Mouse (Mus musculus) layer of hippocampus, adult 8-10 months (tissue): ENCODE measurements around the gene Zfp454. TPM values are rescaled to one million over a fixed set of nuclear protein-coding genes. Genes with fewer than 3 reads are reported as not detected.

ENCODE experiments used
- DNase-seq, 2 experiments: peaks; one replicate each; pipeline ENCODE4 v3.0.0; 2022; ENCODE audit warnings: low spot score in 2 of 2
- total RNA-seq, 4 experiments: library from RNA; stranded (reverse); gene quantifications; 2 replicates each; pipeline ENCODE4 v1.2.4; 2022

Gene Zfp454
- total RNA-seq, 4 experiments from 2014 or later: 5.4 to 7.4 (median 6.7) TPM

DNA sequence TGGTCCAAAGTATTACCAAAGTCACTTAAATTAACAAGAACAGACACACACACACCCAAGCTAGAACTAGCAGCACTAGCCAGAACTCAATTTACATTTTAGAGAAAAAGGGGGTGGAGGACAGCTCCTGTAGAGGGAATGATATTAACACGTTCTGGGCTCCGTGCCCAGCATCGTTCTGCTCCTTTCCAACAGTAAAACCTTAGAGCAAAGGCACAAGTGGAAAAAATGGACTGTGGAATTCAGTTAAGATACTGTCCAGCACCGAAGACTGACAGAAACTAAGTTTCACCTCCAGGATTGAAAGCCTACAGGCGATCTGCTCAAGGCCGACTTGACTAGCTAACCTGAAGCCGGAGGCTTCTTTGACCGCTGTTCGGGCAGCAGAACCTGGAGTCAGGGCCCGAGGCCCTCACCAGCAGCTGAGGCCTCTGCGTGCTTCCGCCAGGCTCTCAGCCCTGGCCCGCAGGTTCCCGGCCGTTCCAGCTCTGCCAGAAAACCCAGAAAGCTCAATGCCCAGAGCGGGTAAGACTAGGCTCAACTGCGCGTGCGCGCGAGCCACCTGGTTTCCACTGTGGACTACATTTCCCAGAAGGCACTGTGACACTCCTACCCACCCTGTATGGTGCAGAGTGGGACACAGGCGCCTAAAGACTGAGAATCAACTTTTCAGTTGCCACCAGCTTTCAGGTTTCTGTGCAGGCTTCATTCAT lies 46.3 kb downstream of the Zfp454 start, which contains the start of gene Zfp879:
Zfp879 (minus strand) TSS at position 530 of the 713 bp plus-strand sequence.
- peak; percentile 92 to 95 for DNase-seq

DNA sequence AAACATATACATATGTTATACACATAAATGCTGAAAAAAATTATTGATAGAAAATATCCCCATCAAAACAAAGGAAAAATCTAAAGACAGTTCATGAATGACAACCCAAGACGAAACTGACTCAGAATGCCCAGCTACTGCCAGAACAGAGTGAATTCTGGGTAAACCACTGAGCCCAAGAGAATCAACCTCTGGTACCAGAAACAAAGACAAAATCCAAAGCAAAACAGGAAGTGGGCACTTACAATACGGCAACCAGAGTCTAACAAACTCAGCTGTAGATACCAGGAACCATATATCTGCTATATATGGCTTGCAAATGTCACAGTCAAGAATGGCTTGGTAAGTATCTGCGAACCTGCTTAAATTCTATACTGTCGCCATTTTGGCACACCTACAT lies 51.7 kb downstream of the Zfp454 start:
- no peak for DNase-seq

DNA sequence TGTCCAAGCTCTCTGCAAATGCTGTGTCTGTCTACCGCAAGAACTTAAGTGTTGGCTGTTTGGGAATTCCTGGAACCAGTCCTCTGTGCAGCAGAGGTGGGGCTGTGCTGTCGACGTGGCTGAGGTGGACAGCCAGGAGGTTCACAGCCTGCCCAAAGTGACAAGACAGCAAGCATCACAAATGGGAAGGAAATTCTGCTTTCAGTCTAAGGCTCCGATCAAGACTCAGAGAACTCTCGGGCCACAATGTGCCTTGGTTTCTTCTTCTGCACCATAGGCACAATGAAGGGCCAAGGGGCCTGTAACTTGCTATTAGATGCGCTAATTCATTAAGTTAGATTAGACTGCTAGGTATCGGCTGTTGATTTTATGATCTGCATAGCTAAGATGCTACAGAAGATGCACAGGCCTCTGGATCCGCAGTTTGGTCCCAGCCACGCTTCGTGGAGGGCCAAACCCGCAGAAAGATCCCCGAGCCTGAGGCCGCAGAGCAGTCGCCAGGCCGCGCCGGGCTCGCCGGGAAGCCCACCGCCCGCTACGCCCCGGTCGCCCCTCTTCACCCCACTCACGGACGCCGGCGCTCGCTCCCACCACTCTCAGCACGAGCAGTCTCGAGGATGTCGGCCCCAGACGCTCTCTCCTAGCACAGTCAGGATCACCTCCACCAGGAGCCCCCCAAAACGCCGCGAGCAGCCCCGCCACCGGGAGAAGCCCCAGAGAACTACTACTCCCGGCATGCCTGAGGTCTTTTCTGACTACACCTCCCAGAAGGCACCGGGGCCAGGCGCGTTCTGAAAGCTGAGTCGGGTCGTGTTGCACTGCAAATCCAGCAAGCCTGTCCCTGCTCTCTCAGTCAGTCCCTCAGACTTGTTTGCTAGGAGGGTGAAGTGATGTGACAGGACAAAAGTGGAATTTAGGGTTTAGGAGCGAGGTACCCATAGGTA lies 60.2 kb downstream of the Zfp454 start, which contains the start of gene Zfp354c:
Zfp354c (minus strand) TSS at position 715 of the 944 bp plus-strand sequence.
- DNase-seq: peak; percentile 85 to 87

DNA sequence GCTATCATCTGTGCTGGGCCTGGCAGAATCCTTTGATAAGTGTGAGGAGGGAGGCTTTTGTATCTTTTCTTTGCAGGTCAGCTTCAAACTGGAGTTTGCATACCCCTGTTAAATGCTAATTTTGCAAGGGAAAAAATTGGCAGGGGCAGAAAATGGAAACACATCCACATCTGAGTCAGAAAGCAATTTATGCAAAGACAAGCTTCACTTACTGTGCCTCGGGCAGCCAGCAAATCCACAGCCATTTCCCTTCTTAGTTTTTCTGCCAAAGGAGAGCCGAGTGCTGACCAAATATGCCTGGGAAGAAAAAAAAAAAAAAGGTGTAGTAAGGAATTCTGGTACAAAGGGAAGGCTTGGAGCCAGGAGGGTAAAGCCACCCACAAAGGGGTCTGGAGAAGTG lies 61.2 kb downstream of the Zfp454 start:
- no peak for DNase-seq

Other genes with a start within 250 kb of the Zfp454 start
- gene Zfp354c, start 59.9 kb downstream of the Zfp454 start, total RNA-seq: 10 to 100 TPM; 43.0 to 51.2 (median 48.0) TPM
- gene Zfp879, start 46.1 kb downstream of the Zfp454 start, total RNA-seq: 1 to 10 TPM; 3.0 to 4.7 (median 3.9) TPM
- gene Grm6, start 37.0 kb downstream of the Zfp454 start, total RNA-seq: not detected
- gene Zfp2, start 28.5 kb upstream of the Zfp454 start, total RNA-seq: 10 to 100 TPM; 18.2 to 27.4 (median 20.4) TPM
- gene Zfp354b, start 44.0 kb upstream of the Zfp454 start, total RNA-seq: 1 to 10 TPM; 5.9 to 7.8 (median 6.6) TPM
- not detected for gene 4933414I15Rik, start 56.1 kb upstream of the Zfp454 start, total RNA-seq
- gene Prop1, start 66.1 kb upstream of the Zfp454 start, total RNA-seq: not detected
- gene Olfr1378, start 78.9 kb upstream of the Zfp454 start, total RNA-seq: not detected
- not detected for gene Olfr1377, start 94.3 kb upstream of the Zfp454 start, total RNA-seq
- not detected for gene Olfr51, start 115.9 kb upstream of the Zfp454 start, total RNA-seq
- not detected for gene Olfr54, start 126.6 kb upstream of the Zfp454 start, total RNA-seq
- not detected for gene Olfr1375, start 160.5 kb upstream of the Zfp454 start, total RNA-seq
- gene Zfp354a, start 171.6 kb upstream of the Zfp454 start, total RNA-seq: 10 to 100 TPM in 2 of 4 experiments, 1 to 10 TPM in 2; 9.0 to 10.6 (median 10.0) TPM